Mouse (Mus musculus): ENCODE data around the gene Syce3. TPM values are rescaled to one million over a fixed set of nuclear protein-coding genes. Genes with fewer than 3 reads are reported as not detected.
"Not testable (repeated sequence)": the region's sequence is repeated elsewhere in the genome, so short reads cannot be mapped to it uniquely, and the experiment has no call there.

Syce3 gene
- total RNA-seq (2021) (not detected), polyA plus RNA-seq (2012; rRNA removed) (not detected in 2 replicates)
- long read RNA-seq: 0 reads

- no peak for DNase-seq
These were observed at the start of gene Syce3 for GRCm38 (mm10) chr15:89410118-89410517. Syce3 (minus strand) TSS chr15:89410503.

- no peak for DNase-seq
These were observed 49.5 kb upstream of the Syce3 start for GRCm38 (mm10) chr15:89459821-89460220.

GRCm38 (mm10) chr15:89458942-89459341 lies 48.6 kb upstream of the Syce3 start:
- DNase-seq: no peak

- DNase-seq: no peak
These were observed 45.3 kb upstream of the Syce3 start for GRCm38 (mm10) chr15:89455642-89456041.

GRCm38 (mm10) chr15:89454857-89455256 lies 44.6 kb upstream of the Syce3 start:
- DNase-seq: no peak

GRCm38 (mm10) chr15:89453865-89454478 lies 43.7 kb upstream of the Syce3 start, which contains the start of gene Mapk8ip2:
Mapk8ip2 (plus strand) TSS chr15:89453913.
- DNase-seq: no peak

GRCm38 (mm10) chr15:89452906-89453864 lies 42.9 kb upstream of the Syce3 start:
- DNase-seq: peak; percentile 71

- DNase-seq: no peak
These were observed 32.3 kb upstream of the Syce3 start for GRCm38 (mm10) chr15:89442486-89443070.

GRCm38 (mm10) chr15:89435878-89436277 lies 25.6 kb upstream of the Syce3 start:
- no peak for DNase-seq

- DNase-seq: no peak
These were observed 23.8 kb upstream of the Syce3 start for GRCm38 (mm10) chr15:89434136-89434535.

GRCm38 (mm10) chr15:89432946-89433345 lies 22.6 kb upstream of the Syce3 start:
- DNase-seq: no peak

- no peak for DNase-seq
These were observed 21.5 kb upstream of the Syce3 start for GRCm38 (mm10) chr15:89431806-89432205.

GRCm38 (mm10) chr15:89431271-89431670 lies 21.0 kb upstream of the Syce3 start:
- DNase-seq: no peak

- not testable (repeated sequence) for DNase-seq
These were observed 20.5 kb upstream of the Syce3 start for GRCm38 (mm10) chr15:89430771-89431170.

- no peak for DNase-seq
These were observed 20.0 kb upstream of the Syce3 start for GRCm38 (mm10) chr15:89430341-89430740.

- DNase-seq: peak; percentile 95
These were observed 19.3 kb upstream of the Syce3 start, which contains the start of the genes C730034F03Rik, Gm44502 and Chkb for GRCm38 (mm10) chr15:89429352-89430221. C730034F03Rik (plus strand) TSS chr15:89429589. Gm44502 (minus strand) TSS chr15:89429696. Chkb (minus strand) TSS chr15:89429908.

GRCm38 (mm10) chr15:89428821-89429351 lies 18.6 kb upstream of the Syce3 start:
- DNase-seq: no peak

- DNase-seq: no peak
These were observed 18.0 kb upstream of the Syce3 start for GRCm38 (mm10) chr15:89428136-89428790.

GRCm38 (mm10) chr15:89426716-89427115 lies 16.4 kb upstream of the Syce3 start:
- no peak for DNase-seq

- peak; percentile 52 for DNase-seq
These were observed 15.4 kb upstream of the Syce3 start, which contains the start of gene Cpt1b for GRCm38 (mm10) chr15:89425711-89426121. Cpt1b (minus strand) TSS chr15:89425863.

Data from adrenal gland, adult 2 months (tissue).